Mouse (Mus musculus) lung, postnatal 36 days (tissue): ENCODE measurements around the gene Calca.
A peak's percentile ranks its signal among the peaks of the same experiment; 100 is the strongest.
"Not testable (repeated sequence)": the region's sequence is repeated elsewhere in the genome, so short reads cannot be mapped to it uniquely, and the experiment has no call there.

Source experiments
- DNase-seq: peaks from one replicate; pipeline ENCODE4 v3.0.0; 2022; ENCODE audit warnings: mixed read lengths

Calca gene

DNA sequence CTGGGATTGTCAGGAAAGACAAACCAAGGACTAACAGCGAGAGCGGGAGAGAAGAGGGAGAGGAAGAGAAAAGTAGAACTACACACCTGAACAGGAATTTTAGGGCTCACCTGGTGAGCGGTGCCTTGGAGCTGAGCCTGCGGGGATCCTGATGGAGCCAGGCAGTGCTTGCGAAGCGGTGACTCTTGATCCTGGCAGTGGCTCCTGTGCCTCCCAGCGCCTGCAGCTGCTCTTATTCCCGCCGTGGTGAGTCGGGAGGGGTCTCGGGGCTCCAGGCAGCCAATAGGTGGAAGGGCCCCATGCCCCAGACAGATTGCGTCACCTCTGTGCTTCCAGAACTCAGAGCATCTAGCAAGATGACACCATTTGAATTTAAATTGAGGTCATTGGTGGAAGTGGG is at the start of gene Calca:
TSS of gene Calca (minus strand) at position 256 of the 400 bp plus-strand sequence.
- DNase-seq = peak; percentile 0

DNA sequence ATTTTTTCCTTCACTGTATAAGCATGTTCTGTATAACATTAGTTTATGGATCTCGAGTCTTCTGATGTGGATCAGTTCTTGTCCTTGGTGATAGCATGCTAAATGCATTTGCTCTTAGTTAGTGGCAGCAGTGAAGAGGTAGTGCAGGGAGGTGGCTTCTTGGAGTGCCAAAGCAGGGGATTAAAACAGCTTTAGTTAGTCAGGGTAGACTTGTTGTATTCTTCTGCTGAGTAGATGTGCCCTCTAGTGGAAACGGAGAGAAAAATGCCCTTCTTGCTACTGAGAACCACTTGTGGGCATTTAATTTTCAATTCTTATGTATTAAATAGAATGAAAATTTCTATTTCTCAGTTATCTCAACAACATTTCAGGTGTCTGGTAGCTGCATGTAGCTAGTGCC is 36.5 kb upstream of the Calca start:
- peak; percentile 9 for DNase-seq

DNA sequence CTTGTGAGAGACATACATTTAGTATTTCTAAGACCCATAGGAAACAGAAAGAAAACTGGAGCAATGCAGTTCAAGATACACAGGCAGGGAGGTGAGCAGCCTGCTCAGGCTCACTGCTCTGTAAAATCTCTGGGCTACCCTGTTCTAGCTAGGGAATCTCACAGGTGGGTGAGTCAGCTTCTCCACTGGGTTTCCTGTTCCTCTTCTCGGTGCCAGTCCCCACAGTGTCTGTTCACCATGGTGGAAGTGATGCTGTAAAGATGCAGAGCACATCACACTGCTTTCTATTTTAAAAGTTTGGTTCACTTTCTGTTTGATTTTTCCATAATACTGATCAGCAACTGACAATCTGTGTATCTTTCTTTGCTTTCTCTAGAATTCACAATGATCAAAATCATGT is 35.2 kb upstream of the Calca start:
- no peak for DNase-seq

DNA sequence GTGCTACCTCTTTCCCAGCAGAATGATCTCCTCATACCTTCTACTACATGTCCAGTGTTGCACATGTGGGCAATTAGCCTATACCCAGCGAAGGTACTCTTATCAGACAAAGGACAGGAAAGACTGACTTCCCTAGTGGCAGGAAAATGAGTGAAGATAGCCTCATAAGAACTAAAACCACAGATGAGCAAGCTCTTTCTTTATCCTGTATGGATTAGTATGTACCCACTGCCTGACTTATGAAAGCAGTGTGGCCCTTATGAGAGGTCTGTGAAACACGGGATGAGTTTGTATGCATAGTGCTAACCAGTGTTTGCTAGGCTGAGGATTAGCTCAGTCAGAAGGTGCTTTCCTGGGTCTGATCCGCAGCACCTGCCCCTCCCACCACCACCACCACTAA is 13.6 kb upstream of the Calca start:
- no peak for DNase-seq

DNA sequence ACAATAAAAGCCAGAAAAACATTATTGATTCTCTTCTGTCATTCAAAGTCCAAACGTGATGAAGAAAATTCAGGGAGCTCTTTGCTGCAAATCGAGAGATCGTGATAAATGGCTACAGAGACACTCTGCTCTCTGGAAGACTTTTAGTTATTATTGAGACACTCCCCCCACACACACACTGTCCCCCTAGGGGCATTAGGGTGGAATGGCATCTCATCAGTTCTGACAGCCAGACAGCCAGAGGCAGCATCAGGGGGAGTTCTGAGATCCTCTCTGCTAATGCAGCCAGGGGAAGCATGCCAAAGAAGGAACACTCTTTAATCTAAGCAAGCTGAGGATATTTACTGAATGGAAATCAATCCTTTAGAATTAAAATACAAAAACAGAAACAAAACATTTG is 12.6 kb upstream of the Calca start:
- no peak for DNase-seq

DNA sequence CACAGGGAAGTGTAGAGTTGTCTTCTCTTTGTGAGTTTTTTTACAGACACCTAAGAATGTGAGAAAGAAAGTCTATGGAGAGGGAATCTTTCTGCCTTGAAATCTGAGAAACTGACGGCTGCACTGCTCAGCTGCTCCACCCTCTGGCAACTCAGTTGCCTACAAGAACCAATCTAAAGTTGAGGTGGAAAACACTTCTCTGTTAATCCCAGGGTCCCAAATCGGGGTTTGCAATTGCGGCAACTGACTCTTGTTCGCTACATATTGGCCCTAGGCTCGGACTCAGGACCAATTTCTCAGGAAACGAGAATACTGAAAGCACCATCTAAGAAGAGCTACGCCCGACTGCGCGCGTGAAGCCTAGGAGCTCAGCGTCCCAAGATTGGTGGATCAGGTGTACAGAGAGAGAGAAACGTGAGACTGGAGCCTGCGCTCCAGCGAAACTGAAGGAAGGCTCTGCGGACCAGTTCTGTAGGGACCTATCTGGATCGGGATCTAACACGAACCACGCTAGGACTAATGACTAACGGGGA is 522 bp downstream of the Calca start:
- DNase-seq = peak; percentile 38

DNA sequence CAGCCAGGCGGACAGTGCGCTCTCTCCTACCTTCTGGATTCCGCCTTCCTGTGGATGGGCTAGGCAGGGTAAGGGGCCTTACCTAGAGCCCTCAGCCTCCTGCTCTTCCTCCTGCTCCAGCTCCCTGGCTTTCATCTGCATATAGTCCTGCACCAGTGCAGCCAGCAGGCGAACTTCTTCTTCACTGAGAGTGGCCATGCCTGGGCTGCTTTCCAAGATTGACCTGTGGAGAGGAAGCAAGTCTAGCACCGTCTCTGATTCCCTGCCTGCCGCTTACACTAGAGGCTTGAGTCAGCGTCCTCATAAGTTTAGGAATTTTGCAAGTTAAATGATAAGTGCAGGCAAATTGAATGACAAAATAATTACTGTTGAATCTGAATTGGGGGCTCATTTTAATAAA is 1.8 kb downstream of the Calca start:
- no peak for DNase-seq

DNA sequence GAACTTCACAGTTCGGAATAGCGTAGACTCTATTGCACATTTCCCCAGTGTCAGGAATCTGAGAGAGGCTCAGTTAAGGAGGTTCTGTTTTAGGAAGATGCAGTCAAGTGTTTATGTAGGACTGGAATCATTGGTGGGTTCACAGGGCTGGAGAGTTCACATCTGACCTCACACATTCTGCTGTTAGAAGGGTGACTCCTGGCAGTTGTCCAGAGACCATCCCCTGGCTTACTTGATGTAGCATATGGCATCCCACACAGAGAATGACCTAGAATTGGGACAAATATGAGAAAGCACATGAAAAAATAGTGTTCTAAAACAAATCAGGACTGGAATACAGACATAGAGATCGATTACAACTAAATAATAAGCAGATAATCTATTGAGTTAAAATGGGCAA is 10.2 kb downstream of the Calca start:
- no peak for DNase-seq

DNA sequence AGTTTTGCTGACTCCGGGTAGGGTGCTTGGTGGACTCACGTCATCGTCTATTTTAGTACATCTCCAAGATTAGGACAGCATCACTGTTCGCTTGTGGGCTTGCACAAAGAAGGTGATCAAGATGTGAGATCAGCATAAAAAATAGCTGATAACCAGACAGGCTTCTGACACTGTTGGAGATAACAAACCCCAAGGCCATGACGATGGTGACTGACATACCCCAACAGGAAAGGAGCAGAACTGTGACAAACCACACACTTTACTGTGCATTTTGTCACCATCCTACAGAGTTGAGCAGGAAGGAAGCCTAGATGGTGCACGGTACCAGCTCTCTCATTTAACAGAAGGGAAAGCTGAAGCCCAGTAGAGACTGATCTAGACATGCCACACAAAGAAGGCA is 19.4 kb downstream of the Calca start:
- no peak for DNase-seq

DNA sequence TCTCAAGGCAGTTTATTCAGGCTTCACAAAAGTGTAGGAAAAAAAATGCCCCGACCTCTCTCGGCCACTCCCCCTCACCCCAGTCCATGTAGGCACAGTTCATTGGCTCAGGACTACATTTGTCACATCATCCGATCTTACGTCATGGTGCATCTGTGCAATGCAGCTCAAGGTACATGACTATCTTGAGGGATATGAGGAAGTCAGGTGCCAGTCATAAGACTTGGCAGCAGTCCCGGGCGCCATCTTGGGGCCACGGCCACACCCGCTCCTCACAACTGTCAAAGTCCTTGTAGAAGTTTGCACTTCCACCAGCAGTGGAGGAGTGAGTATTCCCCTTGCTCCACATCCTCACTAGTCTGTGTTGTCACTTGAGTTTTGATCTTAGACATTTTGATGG is 41.8 kb downstream of the Calca start:
- not testable (repeated sequence) for DNase-seq

DNA sequence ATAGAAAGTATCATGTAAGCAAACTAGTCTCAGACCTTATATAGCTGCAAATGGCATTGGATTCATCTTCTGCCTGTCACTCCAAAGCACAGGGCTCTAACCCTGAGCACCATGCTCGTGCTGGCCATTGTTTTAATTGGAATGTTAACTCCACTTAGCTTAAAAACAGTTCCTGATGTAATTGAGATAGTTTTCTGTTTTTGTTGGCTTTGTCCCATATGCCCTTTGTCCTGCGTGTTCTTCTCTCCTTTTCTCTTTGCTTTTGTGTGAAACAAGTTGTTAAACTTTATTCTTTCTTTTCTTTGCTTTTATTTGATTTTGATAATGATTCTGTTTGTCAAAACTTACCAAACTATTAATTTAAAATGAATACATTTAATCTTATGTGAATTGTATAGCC is 53.7 kb downstream of the Calca start:
- no peak for DNase-seq
